Mouse (Mus musculus): Measurements from ENCODE around the gene Crybg2.

Gene Crybg2

DNA sequence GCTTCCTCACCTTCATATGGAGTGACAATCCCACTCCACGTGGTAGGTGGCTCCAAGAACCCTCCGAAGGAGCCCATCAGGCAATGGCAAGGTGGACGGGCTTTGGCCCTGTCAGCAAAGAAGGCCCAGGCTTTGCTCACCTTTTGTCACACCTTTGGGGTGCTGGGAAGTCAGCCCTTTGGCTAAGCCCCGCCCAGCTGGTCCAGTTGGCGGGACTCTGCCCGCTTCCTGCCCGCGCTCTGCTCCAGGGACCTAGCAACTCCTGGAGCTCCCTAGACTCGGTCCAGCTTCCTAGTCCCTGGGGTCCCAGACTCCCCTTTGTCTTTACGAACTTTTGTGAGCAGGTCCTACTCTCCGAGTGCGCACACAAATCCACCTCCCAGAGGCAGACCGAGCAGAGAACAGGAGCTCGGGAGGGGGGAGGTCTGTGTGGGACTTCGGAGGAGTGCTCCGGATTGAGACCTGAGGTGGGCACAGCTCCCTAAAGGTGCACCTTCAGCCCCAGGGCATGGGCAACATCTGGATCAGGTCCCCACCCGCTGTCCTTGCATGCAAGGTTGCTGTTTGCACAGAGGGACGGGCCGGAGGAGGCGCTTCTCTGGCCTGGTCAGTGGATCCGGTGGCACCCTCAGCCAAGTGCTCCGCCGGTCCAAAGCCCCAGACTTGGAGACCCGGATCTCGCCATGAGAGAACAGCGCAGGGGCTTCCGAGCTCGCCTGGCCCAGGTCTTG is at the start of gene Crybg2:
Gene Crybg2 (plus strand): TSS at position 681 of the 731 bp plus-strand sequence.
- DNase-seq (ENCODE audit: low spot score in 2 of 2): no peak

GRCm38 (mm10) chr4:134011450-134012414 is 48.9 kb upstream of the Crybg2 start:
- DNase-seq (ENCODE audit: low spot score in 2 of 2): no peak

GRCm38 (mm10) chr4:134012858-134013528 is 47.6 kb upstream of the Crybg2 start:
- no peak for DNase-seq (ENCODE audit: low spot score in 2 of 2)

GRCm38 (mm10) chr4:134016208-134016607 is 44.4 kb upstream of the Crybg2 start:
- no peak for DNase-seq (ENCODE audit: low spot score in 2 of 2)

GRCm38 (mm10) chr4:134016767-134017166 is 43.8 kb upstream of the Crybg2 start:
- DNase-seq (ENCODE audit: low spot score in 2 of 2): no peak

DNA sequence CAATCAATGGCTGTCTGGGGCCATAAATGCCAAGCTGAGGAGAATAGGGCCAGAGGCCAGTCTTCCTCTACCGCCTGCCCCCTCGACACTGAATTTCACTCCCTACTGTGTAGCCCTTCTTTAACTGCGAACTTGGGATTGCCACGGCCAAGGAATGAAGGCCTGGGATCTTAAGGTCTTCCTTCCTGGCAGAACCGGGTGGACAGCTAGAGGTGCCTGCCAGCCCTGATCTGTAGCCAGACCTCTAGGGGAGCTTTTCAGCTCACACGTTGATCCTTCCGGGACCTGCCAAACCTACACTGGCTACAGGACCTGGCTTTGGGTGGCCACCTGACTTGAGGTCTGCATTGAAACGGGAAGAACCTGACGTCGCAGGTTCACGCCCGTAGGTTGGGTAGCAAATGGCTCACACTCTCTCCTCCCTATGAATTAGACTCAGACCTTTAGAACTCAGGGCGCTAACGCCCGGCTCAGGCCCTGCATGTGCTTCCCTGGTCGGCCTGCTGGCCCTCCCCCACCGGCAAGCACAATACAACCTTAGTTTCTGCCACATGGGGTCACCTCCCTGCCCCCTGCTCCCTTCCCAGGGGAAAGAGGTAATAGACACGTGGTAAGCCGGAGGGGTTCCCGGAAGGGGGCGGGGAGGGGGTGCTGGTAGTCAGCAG is 43.3 kb upstream of the Crybg2 start:
- no peak for DNase-seq (ENCODE audit: low spot score in 2 of 2)

- no peak for DNase-seq (ENCODE audit: low spot score in 2 of 2)
Measured at GRCm38 (mm10) chr4:134018038-134018778, 42.4 kb upstream of the Crybg2 start.

DNA sequence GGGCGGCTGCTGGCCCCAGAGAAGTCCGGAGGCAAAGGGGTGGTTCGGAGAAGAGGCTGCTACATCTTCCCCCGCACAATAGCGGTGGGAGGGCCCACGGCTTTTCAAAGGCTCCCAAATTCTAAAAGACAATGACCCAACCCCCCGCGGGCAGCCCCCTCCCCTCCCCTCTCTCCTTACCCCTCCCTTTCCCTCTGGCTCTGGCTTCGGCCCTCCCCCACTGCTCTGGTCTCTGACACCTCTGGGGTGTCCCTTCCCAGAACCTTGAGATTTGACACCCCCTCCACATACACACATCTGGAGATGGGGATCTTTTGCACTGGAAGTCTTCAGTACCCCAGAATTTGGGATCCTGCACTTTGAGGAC is 41.9 kb upstream of the Crybg2 start, which contains the start of gene Lin28a:
Gene Lin28a (minus strand): TSS at position 63 of the 367 bp plus-strand sequence.
- no peak for DNase-seq (ENCODE audit: low spot score in 2 of 2)

DNA sequence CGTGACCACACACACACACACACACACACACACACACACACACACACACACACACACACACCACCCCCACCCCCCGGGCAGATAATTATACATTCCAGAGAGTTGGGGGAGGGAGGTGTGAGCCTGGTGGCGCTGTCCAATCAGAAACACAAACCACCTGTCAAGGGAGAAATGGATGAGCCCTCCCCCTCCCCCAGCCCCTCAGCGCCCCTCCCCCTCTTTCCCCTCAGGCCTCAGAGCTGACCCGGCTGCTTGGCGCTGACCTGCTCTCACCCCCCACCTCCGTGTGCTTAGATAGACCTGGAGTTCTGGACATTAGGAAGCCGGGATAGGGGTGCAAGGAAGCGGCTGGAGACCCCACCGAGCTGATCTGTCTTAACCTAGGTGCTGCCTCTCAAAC is 41.4 kb upstream of the Crybg2 start:
- DNase-seq (ENCODE audit: low spot score in 2 of 2): no peak

DNA sequence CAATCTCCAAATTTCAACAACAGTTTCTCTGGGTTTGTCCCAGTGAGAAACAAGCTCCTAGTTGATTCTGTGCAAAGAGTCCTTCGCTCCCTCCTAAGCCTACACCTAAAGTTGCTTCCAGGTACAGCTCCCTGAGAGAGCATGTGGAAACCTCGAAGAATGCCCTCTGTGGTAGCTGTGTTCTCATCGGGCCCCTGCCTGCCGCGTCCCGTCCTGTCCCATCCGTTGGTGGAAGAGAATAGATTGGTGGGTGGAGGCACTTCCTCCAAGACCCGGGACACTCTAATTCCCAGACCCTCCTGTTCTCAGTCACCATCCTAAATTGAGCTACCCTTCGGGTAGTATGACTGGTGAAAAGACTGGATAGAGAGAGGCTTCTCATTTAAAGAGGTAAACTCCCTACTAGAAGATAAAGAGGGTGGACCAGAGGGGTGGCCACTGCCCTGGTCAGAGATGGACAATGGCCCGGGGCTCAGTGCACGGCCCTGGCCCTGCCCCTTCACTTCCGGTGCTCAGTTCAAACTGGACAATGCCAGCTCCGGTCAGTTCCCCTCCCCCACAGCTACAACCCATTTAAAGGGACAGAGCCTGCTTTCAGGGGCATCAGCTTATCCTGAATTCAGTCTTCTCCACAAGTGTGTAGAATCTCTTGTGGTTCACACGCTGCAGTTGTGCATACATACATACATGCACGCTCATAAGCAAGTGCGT is 40.8 kb upstream of the Crybg2 start:
- DNase-seq (ENCODE audit: low spot score in 2 of 2): no peak

DNA sequence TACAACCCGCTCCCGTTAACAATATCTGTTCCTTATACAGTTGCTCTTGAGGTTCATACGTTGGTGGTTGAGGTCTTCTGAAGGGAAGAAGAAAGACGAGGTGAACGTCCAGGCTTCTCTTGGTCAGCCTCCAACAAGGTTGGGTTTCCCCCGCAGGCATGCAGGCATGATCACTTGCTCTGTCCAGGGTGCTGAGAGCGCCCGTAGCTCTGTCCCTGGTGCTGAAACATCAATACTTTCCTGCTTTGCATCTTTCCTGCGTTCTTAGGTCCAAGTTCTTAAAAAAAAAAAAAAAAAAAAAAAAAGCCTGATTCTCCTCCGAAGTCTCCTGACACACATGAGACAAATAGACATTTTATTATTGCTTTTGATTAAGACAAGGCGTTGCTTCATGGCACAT is 40.0 kb upstream of the Crybg2 start:
- DNase-seq (ENCODE audit: low spot score in 2 of 2): peak in 1 of 2 experiments; percentile 23

- no peak for DNase-seq (ENCODE audit: low spot score in 2 of 2)
Measured at GRCm38 (mm10) chr4:134025802-134026201, 34.8 kb upstream of the Crybg2 start.

DNA sequence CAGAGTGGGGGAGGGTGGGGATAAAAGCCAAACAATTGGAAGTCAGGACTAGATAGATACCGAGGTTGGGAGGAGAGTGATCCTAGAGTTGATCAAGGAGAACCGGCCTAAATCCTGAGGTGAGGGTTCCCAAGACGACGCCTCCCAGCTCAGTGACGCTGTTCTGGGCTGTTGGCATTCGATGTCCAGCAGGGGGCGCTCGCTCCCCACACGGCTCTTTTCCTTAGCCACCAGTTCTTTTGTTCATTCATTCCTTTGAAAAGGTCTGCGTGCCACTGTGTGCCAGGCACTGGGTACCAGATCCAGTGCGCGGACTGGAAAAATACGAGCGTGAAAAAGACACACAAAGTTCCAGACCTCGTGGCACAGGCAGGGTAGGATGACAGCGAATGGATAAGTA is 24.7 kb upstream of the Crybg2 start:
- peak; percentile 81 to 82 for DNase-seq (ENCODE audit: low spot score in 2 of 2)

- DNase-seq (ENCODE audit: low spot score in 2 of 2): no peak
Measured at GRCm38 (mm10) chr4:134041317-134042123, 19.1 kb upstream of the Crybg2 start.

GRCm38 (mm10) chr4:134043041-134043440 is 17.6 kb upstream of the Crybg2 start:
- DNase-seq (ENCODE audit: low spot score in 2 of 2): no peak

GRCm38 (mm10) chr4:134047648-134048047 is 13.0 kb upstream of the Crybg2 start:
- DNase-seq (ENCODE audit: low spot score in 2 of 2): no peak

DNA sequence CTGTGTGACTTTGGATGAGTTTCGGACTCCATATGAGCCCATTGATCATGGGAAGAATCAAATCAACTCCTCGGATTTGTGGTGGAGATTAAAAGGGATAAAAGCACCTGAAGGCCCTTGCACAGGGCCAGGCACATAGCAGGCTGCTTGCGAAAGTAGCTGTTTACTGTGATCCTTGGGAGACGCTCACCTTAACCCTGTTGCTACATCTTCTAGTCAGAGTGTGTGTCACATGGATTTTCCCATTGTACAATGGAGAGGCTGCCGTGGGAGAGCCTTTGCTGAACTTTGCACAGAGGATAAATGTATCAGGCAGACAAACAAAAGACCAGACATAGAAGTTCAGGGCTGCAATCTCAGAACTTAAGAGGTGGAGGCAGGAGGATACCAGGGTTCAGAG is 8.7 kb upstream of the Crybg2 start:
- no peak for DNase-seq (ENCODE audit: low spot score in 2 of 2)

DNA sequence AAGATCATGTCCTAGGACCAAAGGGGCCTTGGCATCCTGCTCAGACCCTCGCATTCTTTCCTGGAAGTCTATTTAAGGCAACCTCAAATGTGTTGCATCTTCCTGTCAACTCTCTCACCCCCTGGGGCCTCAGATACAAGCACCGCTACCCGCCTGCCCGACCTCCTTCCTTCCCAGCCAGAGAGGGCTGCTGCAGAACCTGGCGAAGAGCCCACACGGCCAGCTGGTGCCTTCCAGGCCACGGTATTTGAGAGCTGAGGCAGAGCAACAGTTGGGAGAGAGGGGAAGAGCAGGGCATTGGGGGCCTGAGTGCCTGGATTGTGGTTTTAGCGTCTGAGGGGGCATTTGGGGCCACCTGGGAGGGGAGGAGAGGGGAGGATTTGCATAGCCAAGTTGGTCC is 8.1 kb upstream of the Crybg2 start:
- peak in 1 of 2 experiments; percentile 12 for DNase-seq (ENCODE audit: low spot score in 2 of 2)

GRCm38 (mm10) chr4:134053538-134053937 is 7.1 kb upstream of the Crybg2 start, which contains the start of gene Zfp683:
Zfp683 (plus strand) TSS chr4:134053838.
- DNase-seq (ENCODE audit: low spot score in 2 of 2): no peak
